Mouse (Mus musculus) heart, embryonic 10.5 days (tissue): Measurements from ENCODE around the gene Ak7. TPM values are rescaled to one million over a fixed set of nuclear protein-coding genes. Genes with fewer than 3 reads are reported as not detected.

Source experiments
- DNase-seq: peaks from one replicate; pipeline ENCODE4 v3.0.0-alpha.2; 2017; ENCODE audit warnings: low spot score
- H3K27ac ChIP-seq: fragments of 300-500 bp; sonication (generic); 2 replicates; pipeline ENCODE4 v1.5.1; 2016; ENCODE audit warnings: mild to moderate bottlenecking
- H3K27me3 ChIP-seq: fragments of 300-500 bp; sonication (generic); 2 replicates; pipeline ENCODE4 v1.6.1; 2016; ENCODE audit warnings: mild to moderate bottlenecking; ENCODE audit not compliant: poor library complexity, insufficient read depth, severe bottlenecking
- H3K36me3 ChIP-seq: fragments of 300-500 bp; sonication (generic); 2 replicates; pipeline ENCODE4 v1.6.1; 2016; ENCODE audit warnings: mild to moderate bottlenecking, moderate library complexity
- H3K4me1 ChIP-seq: fragments of 300-500 bp; sonication (generic); 2 replicates; pipeline ENCODE4 v1.6.1; 2016; ENCODE audit warnings: mild to moderate bottlenecking
- H3K4me3 ChIP-seq: fragments of 300-500 bp; sonication (generic); 2 replicates; pipeline ENCODE4 v1.5.1; 2016; ENCODE audit warnings: mild to moderate bottlenecking, moderate library complexity
- H3K9me3 ChIP-seq: fragments of 300-500 bp; sonication (generic); 2 replicates; pipeline ENCODE4 v1.6.1; 2016; ENCODE audit warnings: mild to moderate bottlenecking, moderate library complexity
- WGBS: fragments of 180-500 bp; shearing (Covaris S2); methylation state at CpG from one replicate; pipeline ENCODE4 v1.1.7; 2016; 5-methylcytosine and 5-hydroxymethylcytosine counted together
- polyA plus RNA-seq: library from polyadenylated mRNA; unstranded; fragments of >200 nt; fragmentation: Nextera tagmentation; extraction: Ambion mirVana; gene quantifications from 2 replicates; pipeline ENCODE4 v1.2.1, GENCODE M21; 2016

Ak7 gene
- polyA plus RNA-seq, 1 experiment from 2014 or later, result 0.64 TPM

DNA sequence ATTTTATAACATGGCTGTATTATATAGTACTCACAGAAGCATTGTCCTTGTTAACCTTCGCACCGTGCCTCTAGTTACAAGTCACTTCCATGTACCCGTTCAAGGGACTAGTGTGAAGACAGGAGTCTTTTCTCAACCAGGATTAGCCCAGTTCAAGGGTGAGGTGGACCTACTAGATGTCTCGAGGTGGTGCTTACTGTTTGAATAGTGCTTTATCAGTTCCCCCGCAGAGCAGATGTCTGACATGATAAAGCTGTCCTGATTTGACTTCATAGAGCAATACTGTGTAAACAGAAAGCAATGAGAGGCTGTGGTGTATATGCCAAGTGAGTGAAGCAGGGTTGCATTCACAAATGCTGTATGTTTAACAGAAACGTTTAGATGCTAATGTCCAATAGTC lies 104.8 kb downstream of the Ak7 start:
- Histone ChIP-seq H3K4me3 (no peak overlapping the region), H3K27me3 (no peaks in the 10 kb centered on the region), H3K9me3 (no peaks in the 10 kb centered on the region), H3K4me1 (0 out of 2 replicates have a peak, but pooled peaks cover 6% of the 10 kb centered on the region), H3K36me3 (peaks cover 82% of the 10 kb centered on the region), H3K27ac (no peak overlapping the region)
- no peak for DNase-seq
- WGBS, result 79% methylated on average over 6 of the region's 6 CpGs

DNA sequence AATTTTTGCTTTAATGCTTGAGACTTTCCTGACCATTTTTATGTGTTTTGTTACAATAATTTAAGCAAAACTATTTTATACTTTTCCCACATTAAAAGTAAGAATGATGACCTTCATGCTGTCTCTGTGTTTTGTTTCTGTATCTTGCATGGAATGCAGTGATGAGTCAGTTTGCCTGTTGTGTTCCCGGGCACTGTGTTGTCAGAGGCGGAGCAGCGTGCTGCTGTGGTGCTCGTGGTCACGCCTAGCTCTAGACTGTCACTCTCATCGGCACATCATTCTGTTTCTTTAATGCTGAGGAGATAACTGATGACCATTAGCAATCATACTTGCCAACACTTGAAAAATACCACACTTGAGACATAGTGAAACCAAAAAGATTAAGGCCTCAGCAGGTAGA lies 108.2 kb downstream of the Ak7 start:
- 84% methylated on average over 6 of the region's 6 CpGs for WGBS
- Histone ChIP-seq H3K9me3 (no peaks in the 10 kb centered on the region), H3K36me3 (peaks cover 74% of the 10 kb centered on the region), H3K27ac (no peak overlapping the region), H3K27me3 (no peaks in the 10 kb centered on the region), H3K4me1 (0 out of 2 replicates have a peak, but pooled peaks cover 6% of the 10 kb centered on the region), H3K4me3 (no peak overlapping the region)
- DNase-seq, result no peak

DNA sequence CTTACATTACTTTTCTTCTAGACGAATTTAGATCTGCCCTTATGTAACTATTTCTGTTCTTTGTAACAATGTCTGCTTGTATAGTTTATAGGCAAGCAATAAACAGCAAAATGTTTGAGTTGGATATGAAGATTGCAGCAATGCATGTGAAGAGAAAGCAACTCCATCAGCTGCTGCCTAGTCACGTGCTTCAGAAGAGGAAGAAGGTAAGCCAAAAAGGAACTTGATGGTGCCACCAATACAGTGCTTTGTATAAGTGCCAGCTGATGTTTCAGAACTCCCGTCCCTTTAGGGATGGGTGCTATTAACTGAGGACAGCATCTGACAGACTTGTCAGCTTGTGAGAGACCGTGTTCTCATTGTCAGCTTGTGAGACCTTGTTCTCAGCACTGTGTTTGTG lies 117.7 kb downstream of the Ak7 start:
- Histone ChIP-seq H3K4me3 (no peak overlapping the region), H3K4me1 (no peaks in the 10 kb centered on the region), H3K27me3 (no peaks in the 10 kb centered on the region), H3K27ac (no peak overlapping the region), H3K36me3 (peaks cover 95% of the 10 kb centered on the region), H3K9me3 (no peaks in the 10 kb centered on the region)
- no peak for DNase-seq
- WGBS, result 80% methylated on average over 4 of the region's 4 CpGs

DNA sequence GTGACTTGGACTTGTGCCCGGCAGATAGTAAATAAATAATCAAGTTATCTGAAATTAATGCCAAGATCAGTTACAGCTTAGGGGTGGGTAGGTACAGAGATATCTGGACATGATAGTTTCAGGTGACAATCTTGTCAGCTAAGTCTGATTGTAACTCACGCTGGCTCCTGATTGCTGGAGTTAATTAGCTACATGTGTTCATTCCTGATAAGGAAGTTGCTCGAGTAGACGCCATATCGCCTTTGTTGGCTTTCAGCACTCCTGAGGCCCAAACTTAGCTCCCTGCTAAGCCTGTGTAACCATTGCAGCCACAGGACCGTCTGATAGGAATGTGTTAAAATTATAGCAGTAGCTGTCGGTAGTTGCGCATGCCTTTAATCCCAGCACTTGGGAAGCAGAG lies 119.0 kb downstream of the Ak7 start:
- H3K4me1 ChIP-seq, result no peaks in the 10 kb centered on the region
- 56% methylated on average over 8 of the region's 8 CpGs for WGBS

DNA sequence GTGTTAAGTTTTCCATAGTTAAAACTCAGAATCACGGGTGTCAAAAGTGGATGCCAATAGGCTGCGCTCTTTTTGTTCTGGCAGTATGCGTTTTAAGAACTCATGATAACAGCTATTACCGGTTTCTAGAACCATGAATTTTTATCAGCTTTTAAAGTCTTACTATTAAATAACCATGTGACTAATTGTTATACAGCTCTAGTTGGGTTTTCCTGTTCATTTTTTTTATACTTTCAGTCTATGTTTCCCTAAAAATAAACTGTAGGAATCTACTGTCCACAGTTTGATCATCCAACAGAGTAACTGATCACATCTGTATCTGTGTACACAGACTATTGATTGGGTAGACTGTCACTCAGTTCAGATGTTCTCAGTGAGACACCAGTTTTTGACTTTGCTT lies 119.5 kb downstream of the Ak7 start:
- Histone ChIP-seq H3K27ac (no peak overlapping the region), H3K4me1 (no peaks in the 10 kb centered on the region), H3K27me3 (no peaks in the 10 kb centered on the region), H3K9me3 (no peaks in the 10 kb centered on the region), H3K36me3 (peaks cover 96% of the 10 kb centered on the region), H3K4me3 (no peak overlapping the region)
- DNase-seq, result no peak
- 93% methylated on average over 4 of the region's 4 CpGs for WGBS

More for the DNA sequence above, 119.0 kb downstream of the Ak7 start:
- no peaks in the 10 kb centered on the region for H3K27me3 ChIP-seq
- no peak overlapping the region for H3K27ac ChIP-seq
- DNase-seq, result no peak
- no peak overlapping the region for H3K4me3 ChIP-seq
- H3K9me3 ChIP-seq, result no peaks in the 10 kb centered on the region
- H3K36me3 ChIP-seq, result peaks cover 96% of the 10 kb centered on the region

Other genes with a start within 250 kb of the Ak7 start
- gene Bdkrb2, start 142.8 kb upstream of the Ak7 start, polyA plus RNA-seq, result 1.4 and 2.4 TPM in 2 replicates
- 0.22 TPM in 1 of 2 replicates, not detected in the other for gene Bdkrb1, start 102.9 kb upstream of the Ak7 start, polyA plus RNA-seq
- 27.7 and 33.0 TPM in 2 replicates for gene Gskip, start 21.1 kb upstream of the Ak7 start, polyA plus RNA-seq
- gene Atg2b, start 20.8 kb upstream of the Ak7 start, polyA plus RNA-seq, result 10.2 and 13.0 TPM in 2 replicates
- 205 and 222 TPM in 2 replicates for gene Papola, start 78.7 kb downstream of the Ak7 start, polyA plus RNA-seq